In the genomic region with DNA sequence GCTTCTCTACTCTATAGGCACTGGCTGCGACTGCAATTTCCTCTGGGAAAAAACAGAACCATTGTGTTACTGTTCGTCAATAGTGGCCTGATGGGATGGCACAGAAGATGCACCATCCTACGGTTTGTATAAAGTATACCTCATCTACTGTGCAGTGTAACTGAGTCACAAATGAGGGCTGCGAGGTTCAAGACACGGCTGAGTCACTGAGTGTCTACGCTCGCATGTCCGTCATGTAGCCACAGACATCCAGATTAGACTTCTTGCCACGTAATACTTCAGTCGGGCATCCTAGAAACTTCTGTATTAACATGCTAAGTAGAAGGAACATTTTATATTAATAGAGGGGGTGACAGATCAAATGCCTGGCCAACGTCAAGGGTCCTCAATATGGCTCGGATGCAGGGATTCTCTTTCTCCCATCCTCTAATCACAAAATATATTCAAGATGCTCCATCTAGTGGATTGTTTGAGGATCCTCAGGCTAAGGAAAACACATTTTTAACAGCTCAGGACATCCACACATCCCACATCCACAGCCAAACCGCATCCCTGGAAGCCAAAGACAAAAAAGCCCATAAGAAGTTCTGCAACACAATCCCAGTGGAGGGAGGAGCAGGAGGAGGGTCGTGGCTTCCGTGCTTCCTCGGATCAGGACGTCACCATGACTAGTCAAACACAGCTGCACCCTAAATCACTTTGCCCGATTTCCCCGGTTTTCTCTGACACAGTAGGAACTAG, we compare ENCODE assay signal across 8 mouse cellular contexts. TPM values are rescaled to one million over a fixed set of nuclear protein-coding genes. Genes with fewer than 3 reads are reported as not detected.
DNase-seq lines count a peak whose midpoint lies in the region; ATAC-seq and TF ChIP-seq lines count a peak whose summit lies in the region.

No protein-coding gene starts in this region.

- 0 out of 2 replicates have a peak, but pooled peaks cover 3% of the 10 kb centered on the region for H3K4me1 ChIP-seq in forebrain, embryonic 13.5 days
- peaks cover 14% of the 10 kb centered on the region for H3K4me1 ChIP-seq in forebrain, embryonic 10.5 days
- H3K4me1 ChIP-seq in lung, embryonic 16.5 days (replicated peaks; ENCODE audit: control insufficient read depth, insufficient read depth, low read length): peaks cover 21% of the 10 kb centered on the region
- peaks cover 11% of the 10 kb centered on the region; the same call in 1 of the 2 replicates for H3K4me1 ChIP-seq in intestine, embryonic 16.5 days (ENCODE audit: control insufficient read depth, insufficient read depth, low read length)
- peaks cover 3% of the 10 kb centered on the region; the same call in 1 of the 2 replicates for H3K4me1 ChIP-seq in stomach, postnatal 0 days (replicated peaks; ENCODE audit: control insufficient read depth, insufficient read depth)

- H3K4me2 ChIP-seq in forebrain, embryonic 13.5 days: no peak overlapping the region
- H3K4me2 ChIP-seq in lung, embryonic 16.5 days (ENCODE audit: low read depth, low read length): no peak overlapping the region; the same call in 1 of the 2 replicates
- H3K4me2 ChIP-seq in intestine, embryonic 16.5 days (ENCODE audit: low read depth, low read length): no peak overlapping the region
- H3K4me2 ChIP-seq in stomach, postnatal 0 days (replicated peaks; ENCODE audit: low read depth): peak overlapping the region; percentile 34; the same call in 1 of the 2 replicates

- no peak overlapping the region for H3K9ac ChIP-seq in forebrain, embryonic 13.5 days
- H3K9ac ChIP-seq in lung, embryonic 16.5 days (ENCODE audit: low read length): no peak overlapping the region
- no peak overlapping the region for H3K9ac ChIP-seq in intestine, embryonic 16.5 days (ENCODE audit: low read depth, low read length)
- no peak overlapping the region for H3K9ac ChIP-seq in stomach, postnatal 0 days (ENCODE audit: low read length)

- H3K36me3 ChIP-seq in forebrain, embryonic 13.5 days (ENCODE audit: poor library complexity, severe bottlenecking): no peaks in the 10 kb centered on the region
- no peaks in the 10 kb centered on the region for H3K36me3 ChIP-seq in forebrain, embryonic 10.5 days (replicated peaks)
- no peaks in the 10 kb centered on the region for H3K36me3 ChIP-seq in lung, embryonic 16.5 days (ENCODE audit: control insufficient read depth, insufficient read depth, low read length)
- H3K36me3 ChIP-seq in intestine, embryonic 16.5 days (ENCODE audit: control insufficient read depth, insufficient read depth, low read length): no peaks in the 10 kb centered on the region
- no peaks in the 10 kb centered on the region for H3K36me3 ChIP-seq in stomach, postnatal 0 days (ENCODE audit: control insufficient read depth, insufficient read depth, low read length)

- no peak for TF ChIP-seq EP300 in stomach, postnatal 0 days (optimal IDR thresholded peaks at IDR 0.05)

- WGBS in forebrain, embryonic 13.5 days: 69% methylated on average over 19 of the region's 19 CpGs
- 74% methylated on average over 19 of the region's 19 CpGs for WGBS in forebrain, embryonic 10.5 days
- whole genome bisulfite sequencing in lung, embryonic 16.5 days: 52% methylated on average over 19 of the region's 19 CpGs
- 50% methylated on average over 19 of the region's 19 CpGs for WGBS in intestine, embryonic 16.5 days
- 50% methylated on average over 19 of the region's 19 CpGs for WGBS in stomach, postnatal 0 days

- no peak overlapping the region for H3K27ac ChIP-seq in forebrain, embryonic 13.5 days
- H3K27ac ChIP-seq in forebrain, embryonic 10.5 days: no peak overlapping the region
- H3K27ac ChIP-seq in lung, embryonic 16.5 days (ENCODE audit: low read length): no peak overlapping the region
- H3K27ac ChIP-seq in intestine, embryonic 16.5 days (ENCODE audit: low read length): peak overlapping the region; percentile 82
- no peak overlapping the region for H3K27ac ChIP-seq in stomach, postnatal 0 days (replicated peaks)

- H3K27me3 ChIP-seq in forebrain, embryonic 13.5 days: no peaks in the 10 kb centered on the region
- no peaks in the 10 kb centered on the region for H3K27me3 ChIP-seq in forebrain, embryonic 10.5 days (ENCODE audit: poor library complexity, severe bottlenecking)
- H3K27me3 ChIP-seq in lung, embryonic 16.5 days (ENCODE audit: control insufficient read depth, insufficient read depth, low read depth, low read length): no peaks in the 10 kb centered on the region
- no peaks in the 10 kb centered on the region for H3K27me3 ChIP-seq in intestine, embryonic 16.5 days (replicated peaks; ENCODE audit: control insufficient read depth, insufficient read depth, low read length)
- no peaks in the 10 kb centered on the region for H3K27me3 ChIP-seq in stomach, postnatal 0 days (ENCODE audit: control insufficient read depth, insufficient read depth, low read length)

- peak; percentile 79 for TF ChIP-seq CTCF in stomach, postnatal 0 days (IDR thresholded peaks at IDR 0.05; ENCODE audit: low read depth)

- no peak overlapping the region for H3K4me3 ChIP-seq in forebrain, embryonic 13.5 days
- H3K4me3 ChIP-seq in forebrain, embryonic 10.5 days: no peak overlapping the region
- H3K4me3 ChIP-seq in lung, embryonic 16.5 days (ENCODE audit: low read length): no peak overlapping the region
- H3K4me3 ChIP-seq in intestine, embryonic 16.5 days (ENCODE audit: low read length): no peak overlapping the region
- H3K4me3 ChIP-seq in stomach, postnatal 0 days (ENCODE audit: low read depth, low read length): no peak overlapping the region

- H3K9me3 ChIP-seq in forebrain, embryonic 13.5 days (replicated peaks): no peaks in the 10 kb centered on the region
- H3K9me3 ChIP-seq in forebrain, embryonic 10.5 days: no peaks in the 10 kb centered on the region
- H3K9me3 ChIP-seq in lung, embryonic 16.5 days (ENCODE audit: control insufficient read depth, low read length): no peaks in the 10 kb centered on the region
- no peaks in the 10 kb centered on the region for H3K9me3 ChIP-seq in intestine, embryonic 16.5 days (ENCODE audit: control insufficient read depth, low read length)
- H3K9me3 ChIP-seq in stomach, postnatal 0 days (ENCODE audit: control insufficient read depth, low read length): no peaks in the 10 kb centered on the region

- DNase-seq in forebrain, embryonic 10.5 days (ENCODE audit: extremely low spot score, low spot score): no peak
- no peak for DNase-seq in lung, postnatal 14 days
- DNase-seq in stomach, postnatal 0 days (ENCODE audit: low spot score): no peak
- no peak for DNase-seq in cerebellum, postnatal 25 days
- no peak for DNase-seq in ovary, postnatal 10 days (ENCODE audit: low spot score)

- peak; percentile 61 for ATAC-seq in forebrain, embryonic 13.5 days
- peak; percentile 27; the same call in 1 of the 2 replicates for ATAC-seq in lung, embryonic 16.5 days (ENCODE audit: low read depth)
- peak; percentile 64 for ATAC-seq in intestine, embryonic 16.5 days
- ATAC-seq in stomach, postnatal 0 days (ENCODE audit: low FRiP score, low TSS enrichment): peak; percentile 67; the same call in 1 of the 2 replicates

RNA-seq across cellular contexts. Expression of a gene that starts 44.8 kb away (rescaled TPM):
- 4.2 and 5.2 TPM in 2 replicates for polyA plus RNA-seq in forebrain, embryonic 13.5 days (2015; fragmentation: Nextera tagmentation; extraction: Ambion mirVana)
- polyA plus RNA-seq in forebrain, embryonic 10.5 days (2016; fragmentation: Nextera tagmentation; extraction: Ambion mirVana): 3.4 and 3.7 TPM in 2 replicates
- polyA plus RNA-seq in lung, embryonic 16.5 days (2015; fragmentation: Nextera tagmentation; extraction: Ambion mirVana): 14.3 and 15.1 TPM in 2 replicates
- 13.6 and 13.7 TPM in 2 replicates for polyA plus RNA-seq in intestine, embryonic 16.5 days (2015; fragmentation: Nextera tagmentation; extraction: Ambion mirVana)
- polyA plus RNA-seq in stomach, postnatal 0 days (2015; fragmentation: Nextera tagmentation; extraction: Ambion mirVana): 6.4 and 7.3 TPM in 2 replicates
